Mouse (Mus musculus) thymus, adult 2 months (tissue): Measurements from ENCODE around the gene Maz.

ENCODE experiments used
- CTCF ChIP-seq: fragments of 200-500 bp; IDR thresholded peaks from 2 replicates; pipeline ENCODE4 v1.5.1; 2012; ENCODE audit warnings: mild to moderate bottlenecking, control low read depth, low read length, moderate library complexity, borderline replicate concordance; ENCODE audit not compliant: control insufficient read depth, poor library complexity, insufficient read depth; ENCODE audit errors: extremely low read depth
- POLR2A ChIP-seq: fragments of 200-500 bp; IDR thresholded peaks from 2 replicates; pipeline ENCODE4 v1.6.1; 2012; ENCODE audit warnings: mild to moderate bottlenecking, low read length, control low read depth, moderate library complexity; ENCODE audit not compliant: control insufficient read depth, poor library complexity, insufficient read depth; ENCODE audit errors: extremely low read depth

DNA sequence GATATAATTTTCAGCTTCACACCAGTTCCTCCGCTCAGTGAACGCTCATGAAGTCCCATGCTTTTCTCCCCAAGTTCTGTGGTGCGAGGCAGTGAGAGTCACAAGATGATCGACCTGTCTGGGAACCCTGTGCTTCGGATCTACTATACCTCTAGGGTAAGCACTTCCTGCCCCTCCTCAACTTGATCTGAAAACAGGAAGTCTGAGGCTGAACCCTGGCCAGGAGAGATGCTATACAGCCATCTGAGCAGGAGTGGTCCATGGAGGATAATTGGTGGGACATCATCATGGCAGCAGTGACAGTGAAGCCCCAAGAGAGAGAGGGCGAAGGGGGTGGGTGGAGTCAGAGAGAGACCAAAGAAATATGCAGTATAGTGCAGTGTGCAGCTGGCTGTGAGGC lies 48.0 kb downstream of the Maz start:
- TF ChIP-seq POLR2A (no peak), CTCF (no peak)
